Mouse (Mus musculus) liver, embryonic 11.5 days (tissue): ENCODE results near the gene Ccnb3. TPM values are rescaled to one million over a fixed set of nuclear protein-coding genes. Genes with fewer than 3 reads are reported as not detected.
"Not testable (repeated sequence)": the region's sequence is repeated elsewhere in the genome, so short reads cannot be mapped to it uniquely, and the experiment has no call there.

ENCODE experiments used
- ATAC-seq: fragments of 200-750 bp; cut with Nextera tagmentation; replicated peaks from 2 replicates; pipeline ENCODE4 v1.8.0; 2017; ENCODE audit warnings: moderate number of reproducible peaks, mild to moderate bottlenecking, moderate TSS enrichment, moderate library complexity; ENCODE audit not compliant: low FRiP score
- DNase-seq: peaks from one replicate; pipeline ENCODE4 v3.0.0-alpha.2; 2017; ENCODE audit warnings: low spot score
- H3K27ac ChIP-seq: fragments of 300-500 bp; sonication (generic); 2 replicates; pipeline ENCODE4 v1.5.1; 2014; ENCODE audit warnings: mild to moderate bottlenecking, low read depth, low read length, control low read depth
- H3K27me3 ChIP-seq: fragments of 300-500 bp; sonication (generic); replicated peaks from 2 replicates; pipeline ENCODE4 v1.6.1; 2014; ENCODE audit warnings: low read length, mixed read lengths; ENCODE audit not compliant: control insufficient read depth, insufficient read depth
- H3K36me3 ChIP-seq: fragments of 300-500 bp; sonication (generic); 2 replicates; pipeline ENCODE4 v1.6.1; 2014; ENCODE audit warnings: mild to moderate bottlenecking, low read length, moderate library complexity, mixed read lengths; ENCODE audit not compliant: control insufficient read depth, insufficient read depth
- H3K4me1 ChIP-seq: fragments of 300-500 bp; sonication (generic); replicated peaks from 2 replicates; pipeline ENCODE4 v1.6.1; 2014; ENCODE audit warnings: low read length, mixed read lengths; ENCODE audit not compliant: control insufficient read depth, insufficient read depth
- H3K4me2 ChIP-seq: fragments of 300-500 bp; sonication (generic); 2 replicates; pipeline ENCODE4 v1.6.1; 2014; ENCODE audit warnings: mild to moderate bottlenecking, control low read depth, moderate library complexity
- H3K4me3 ChIP-seq: fragments of 300-500 bp; sonication (generic); 2 replicates; pipeline ENCODE4 v1.5.1; 2014; ENCODE audit warnings: low read depth, low read length, control low read depth
- H3K9ac ChIP-seq: fragments of 300-500 bp; sonication (generic); 2 replicates; pipeline ENCODE4 v1.6.1; 2014; ENCODE audit warnings: low read depth, low read length, control low read depth
- H3K9me3 ChIP-seq: fragments of 300-500 bp; sonication (generic); 2 replicates; pipeline ENCODE4 v1.6.1; 2016; ENCODE audit warnings: low read length, inconsistent platforms, mixed read lengths; ENCODE audit not compliant: control insufficient read depth
- WGBS: fragments of 180-500 bp; shearing (Covaris S2); extraction: QIAGEN DNeasy Blood & Tissue Kit; methylation state at CpG from one replicate; pipeline ENCODE4 v1.1.7; 2014; 5-methylcytosine and 5-hydroxymethylcytosine counted together
- polyA plus RNA-seq: library from polyadenylated mRNA; unstranded; fragments of >200 nt; fragmentation: Nextera tagmentation; extraction: Ambion mirVana; gene quantifications from 2 replicates; pipeline ENCODE4 v1.2.1, GENCODE M21; 2014

Ccnb3 gene
- polyA plus RNA-seq, 1 experiment from 2014 or later, result 0.04 TPM

GRCm38 (mm10) chrX:6983916-6984315 lies 57.5 kb downstream of the Ccnb3 start:
- H3K27me3 ChIP-seq, result not testable (repeated sequence)

GRCm38 (mm10) chrX:6971956-6972355 lies 69.5 kb downstream of the Ccnb3 start:
- Histone ChIP-seq H3K9me3 (no peaks in the 10 kb centered on the region), H3K9ac (no peak overlapping the region), H3K4me3 (no peak overlapping the region), H3K27me3 (no peaks in the 10 kb centered on the region), H3K27ac (no peak overlapping the region), H3K36me3 (no peaks in the 10 kb centered on the region), H3K4me1 (no peaks in the 10 kb centered on the region), H3K4me2 (no peak overlapping the region)
- WGBS, result 53% methylated on average over 1 of the region's 1 CpGs
- ATAC-seq (no peak), DNase-seq (no peak)

More at GRCm38 (mm10) chrX:6983916-6984315, 57.5 kb downstream of the Ccnb3 start:
- not testable (repeated sequence) for H3K36me3 ChIP-seq, H3K27ac ChIP-seq, H3K9ac ChIP-seq, H3K4me3 ChIP-seq, H3K4me2 ChIP-seq, H3K9me3 ChIP-seq, DNase-seq, ATAC-seq, H3K4me1 ChIP-seq
- 63% methylated on average over 2 of the region's 4 CpGs for WGBS

GRCm38 (mm10) chrX:6968598-6968997 lies 72.8 kb downstream of the Ccnb3 start:
- Histone ChIP-seq H3K9ac (no peak overlapping the region), H3K9me3 (no peaks in the 10 kb centered on the region), H3K36me3 (no peaks in the 10 kb centered on the region), H3K4me3 (no peak overlapping the region), H3K27ac (no peak overlapping the region), H3K27me3 (no peaks in the 10 kb centered on the region), H3K4me1 (no peaks in the 10 kb centered on the region), H3K4me2 (no peak overlapping the region)
- DNase-seq, result no peak
- no peak for ATAC-seq
- 60% methylated on average over 3 of the region's 3 CpGs for WGBS

Other genes starting within 250 kb of the Ccnb3 start
- not detected in 2 replicates for gene Akap4, start 25.9 kb upstream of the Ccnb3 start, polyA plus RNA-seq